Mouse (Mus musculus) left cerebral cortex, adult 8-10 months (tissue): Measurements from ENCODE around the gene Ctdnep1. TPM values are rescaled to one million over a fixed set of nuclear protein-coding genes. Genes with fewer than 3 reads are reported as not detected.

Experiments
- DNase-seq, 2 experiments: peaks; one replicate each; pipeline ENCODE4 v3.0.0; 2022; ENCODE audit warnings: low spot score in 2 of 2
- total RNA-seq, 4 experiments: library from RNA; stranded (reverse); gene quantifications; 2 replicates each; pipeline ENCODE4 v1.2.4; 2022

Gene Ctdnep1
- total RNA-seq, 4 experiments from 2014 or later, result 108 to 126 (median 118) TPM

DNA sequence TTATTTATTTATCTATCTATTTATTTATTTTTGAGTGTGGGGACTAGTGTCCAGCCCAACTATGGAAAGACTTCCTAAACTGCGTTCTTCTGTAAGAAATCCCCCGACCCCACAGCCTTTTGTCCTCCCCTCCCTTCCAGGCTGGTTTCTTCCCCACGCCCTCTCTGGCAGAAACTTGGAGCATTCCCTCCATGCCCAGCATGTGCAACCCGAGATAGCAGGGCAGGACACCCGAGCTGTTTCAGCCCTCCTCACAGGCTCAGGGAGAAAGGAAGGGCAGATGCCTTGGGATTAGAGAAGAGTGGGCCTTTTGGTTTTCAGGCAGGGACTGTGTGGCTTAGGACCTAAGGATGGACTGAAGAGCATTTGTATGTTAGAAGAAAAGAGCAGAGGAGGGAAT is 1.9 kb downstream of the Ctdnep1 start:
- DNase-seq, result no peak

DNA sequence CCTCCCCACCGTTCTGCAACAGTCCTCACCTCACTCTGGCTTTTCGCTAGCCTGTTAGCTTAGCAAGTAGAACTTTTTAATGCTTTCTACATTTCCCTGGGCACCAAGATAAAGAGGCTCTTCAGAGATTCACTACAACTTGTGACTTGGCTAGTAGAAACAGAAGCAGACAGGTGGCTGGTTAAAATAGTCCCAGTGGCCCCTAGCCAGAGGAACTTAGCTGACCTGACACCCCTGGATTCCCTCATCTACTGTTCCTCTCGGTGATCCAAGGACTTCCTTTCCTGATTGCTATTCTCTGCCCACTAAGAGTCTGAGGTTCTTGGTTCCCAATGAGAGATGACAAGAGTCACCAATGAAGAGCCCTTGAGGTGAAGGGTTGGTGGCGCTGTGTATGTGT is 2.4 kb downstream of the Ctdnep1 start:
- no peak for DNase-seq

DNA sequence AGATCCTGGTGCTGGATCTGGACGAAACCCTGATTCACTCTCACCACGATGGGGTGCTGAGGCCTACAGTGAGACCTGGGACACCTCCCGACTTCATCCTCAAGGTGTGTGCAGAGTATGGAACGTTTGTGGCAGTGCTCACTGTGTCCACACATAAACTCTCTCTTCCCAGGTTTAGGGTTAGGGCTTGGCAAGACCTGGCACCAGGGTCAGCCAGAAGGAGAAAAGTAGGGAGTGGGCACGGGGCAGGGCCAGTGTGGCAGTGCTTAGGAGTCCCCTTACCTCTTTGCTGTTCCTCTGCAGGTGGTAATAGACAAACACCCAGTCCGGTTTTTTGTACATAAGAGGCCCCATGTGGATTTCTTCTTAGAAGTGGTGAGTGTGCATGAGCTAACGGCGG is 3.5 kb downstream of the Ctdnep1 start:
- no peak for DNase-seq

DNA sequence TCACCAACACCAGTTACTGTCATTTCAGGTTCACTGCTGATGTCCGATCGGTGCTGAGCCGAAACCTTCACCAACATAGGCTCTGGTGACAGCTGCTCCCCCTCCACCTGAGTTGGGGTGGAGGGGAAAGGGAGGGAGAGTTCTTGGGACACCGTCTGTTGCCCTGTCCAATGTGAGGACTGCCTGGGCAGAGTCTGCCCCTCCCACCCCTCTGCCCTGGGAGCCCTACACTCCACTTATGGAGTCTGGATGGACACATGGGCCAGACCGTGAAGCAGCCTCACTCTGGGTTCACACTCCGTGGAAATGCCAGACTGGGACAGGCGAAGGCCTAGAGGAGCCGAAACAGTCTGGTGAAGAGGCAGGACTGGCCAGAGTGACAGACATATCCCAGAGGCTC is 9.0 kb downstream of the Ctdnep1 start:
- no peak for DNase-seq

DNA sequence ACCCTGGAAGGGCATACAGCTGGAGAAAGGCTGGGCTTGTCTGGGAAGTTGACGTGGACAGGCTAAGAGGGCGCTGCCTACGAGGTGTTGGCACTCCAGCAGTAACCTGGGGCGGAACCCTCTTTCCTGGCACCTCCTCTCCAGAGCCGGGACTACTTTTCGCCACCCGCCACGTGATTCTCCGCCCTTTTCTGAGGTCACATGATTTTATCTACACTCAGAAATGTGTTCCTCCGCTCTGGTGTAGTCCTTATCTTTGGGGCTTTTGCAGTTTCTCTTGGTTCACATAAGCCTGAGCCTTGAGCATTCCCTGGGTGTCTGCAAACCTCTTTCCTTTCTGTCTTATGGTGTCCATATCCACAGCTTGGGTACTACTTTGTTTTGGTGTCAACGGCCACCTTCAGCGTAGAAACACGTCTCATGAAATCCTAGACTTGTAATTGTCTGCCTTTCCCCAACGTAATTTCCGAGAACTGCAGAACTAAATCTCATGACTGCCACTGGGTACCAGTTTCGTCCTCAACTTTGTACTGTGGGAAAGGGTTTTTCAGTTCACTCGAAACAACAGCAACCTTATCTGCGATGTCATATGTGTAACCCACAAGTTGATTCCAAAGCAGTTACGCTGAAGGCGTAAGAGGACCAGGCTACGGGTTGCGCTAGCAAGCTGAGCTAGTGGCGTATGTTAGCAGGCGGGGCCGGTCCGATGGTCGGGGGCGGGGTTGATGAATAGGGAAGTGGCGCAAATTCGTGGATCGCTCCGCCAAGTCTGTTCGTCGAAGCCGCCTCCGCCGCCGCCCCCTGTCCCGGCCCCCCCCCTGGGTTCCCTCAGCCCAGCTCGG is 10.1 kb downstream of the Ctdnep1 start, which contains the start of gene Gabarap:
Gabarap (plus strand) TSS at position 294 of the 842 bp plus-strand sequence.
- peak; percentile 94 to 95 for DNase-seq

DNA sequence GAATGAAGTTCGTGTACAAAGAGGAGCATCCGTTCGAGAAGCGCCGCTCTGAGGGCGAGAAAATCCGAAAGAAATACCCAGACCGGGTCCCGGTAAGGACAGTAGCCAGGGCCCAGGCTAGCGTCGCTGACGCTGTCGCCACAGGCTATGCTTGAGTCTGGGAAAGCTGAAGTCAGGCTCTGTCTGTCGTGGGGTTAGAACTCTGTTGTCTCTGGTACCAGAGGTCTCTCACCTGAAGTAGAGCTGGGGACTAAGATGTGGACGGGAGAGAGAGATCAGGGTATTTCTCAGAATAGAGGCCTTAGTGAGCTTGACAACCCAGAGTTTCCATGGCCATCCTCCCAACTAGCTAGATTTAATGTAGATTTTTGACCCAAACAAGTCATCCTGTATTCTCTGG is 10.8 kb downstream of the Ctdnep1 start:
- no peak for DNase-seq

DNA sequence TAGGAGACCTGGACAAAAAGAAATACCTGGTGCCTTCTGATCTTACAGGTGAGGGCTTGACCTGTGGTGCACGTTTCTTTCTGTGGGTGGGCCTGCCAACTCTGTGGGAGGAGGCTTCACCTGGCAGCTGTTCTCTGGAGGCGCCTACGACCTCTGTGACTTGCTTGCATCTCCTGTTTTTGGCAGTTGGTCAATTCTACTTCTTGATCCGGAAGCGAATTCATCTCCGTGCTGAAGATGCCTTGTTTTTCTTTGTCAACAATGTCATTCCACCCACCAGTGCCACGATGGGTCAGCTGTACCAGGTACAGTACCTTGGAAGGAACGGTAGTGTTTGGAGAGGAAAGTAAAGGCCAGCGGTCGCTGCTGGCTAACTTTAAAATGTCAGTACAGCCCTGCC is 11.4 kb downstream of the Ctdnep1 start:
- no peak for DNase-seq

DNA sequence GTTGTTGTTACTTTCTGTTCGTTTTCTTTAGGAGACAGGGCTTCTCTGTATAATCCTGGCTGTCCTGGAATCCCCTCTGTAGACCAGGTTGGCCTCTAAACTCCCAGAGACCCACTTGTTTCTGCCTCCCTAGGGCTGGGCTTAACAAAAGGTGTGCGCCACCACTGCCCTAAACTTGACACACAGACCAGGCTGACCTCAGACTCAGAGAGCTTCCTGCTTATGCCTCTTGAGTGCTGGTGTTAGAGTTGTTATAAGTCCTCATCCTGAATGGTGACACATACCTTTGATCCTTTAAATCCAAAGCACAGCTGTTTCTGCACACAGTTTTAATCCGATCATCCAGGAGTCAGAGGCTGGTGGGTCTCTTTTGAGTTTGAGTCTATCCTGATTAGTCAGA is 12.0 kb downstream of the Ctdnep1 start:
- DNase-seq, result no peak

DNA sequence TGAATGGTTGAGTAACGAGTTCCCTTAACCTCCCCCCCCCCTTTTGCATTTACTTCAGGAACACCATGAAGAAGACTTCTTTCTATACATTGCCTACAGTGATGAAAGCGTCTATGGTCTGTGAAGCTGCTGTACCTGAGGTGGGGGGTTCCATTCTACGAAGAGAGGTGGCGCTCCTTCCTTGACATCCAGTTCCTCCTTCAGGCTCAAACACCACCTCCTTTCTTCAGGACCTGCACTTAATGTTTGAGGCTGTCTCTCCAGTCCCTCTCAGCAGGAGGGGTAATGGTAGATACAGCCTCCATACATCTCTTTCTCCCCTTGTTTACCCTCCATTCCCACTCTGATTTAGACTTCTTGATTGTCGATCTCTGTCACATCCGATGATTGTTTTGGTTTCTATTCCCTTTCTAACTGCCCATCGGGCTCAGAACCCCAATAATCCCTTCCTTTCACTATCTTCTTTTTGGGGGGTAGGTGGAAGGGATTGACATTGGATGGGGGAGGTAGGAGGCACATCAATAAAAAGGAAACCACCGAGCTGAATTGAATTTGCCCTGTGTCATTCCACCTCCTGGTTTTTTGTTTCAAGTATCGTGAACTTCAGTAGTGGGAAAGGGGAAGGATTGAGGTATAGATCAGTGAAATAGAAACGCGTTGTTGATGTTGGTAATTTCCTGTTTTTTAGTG is 13.6 kb downstream of the Ctdnep1 start:
- no peak for DNase-seq

DNA sequence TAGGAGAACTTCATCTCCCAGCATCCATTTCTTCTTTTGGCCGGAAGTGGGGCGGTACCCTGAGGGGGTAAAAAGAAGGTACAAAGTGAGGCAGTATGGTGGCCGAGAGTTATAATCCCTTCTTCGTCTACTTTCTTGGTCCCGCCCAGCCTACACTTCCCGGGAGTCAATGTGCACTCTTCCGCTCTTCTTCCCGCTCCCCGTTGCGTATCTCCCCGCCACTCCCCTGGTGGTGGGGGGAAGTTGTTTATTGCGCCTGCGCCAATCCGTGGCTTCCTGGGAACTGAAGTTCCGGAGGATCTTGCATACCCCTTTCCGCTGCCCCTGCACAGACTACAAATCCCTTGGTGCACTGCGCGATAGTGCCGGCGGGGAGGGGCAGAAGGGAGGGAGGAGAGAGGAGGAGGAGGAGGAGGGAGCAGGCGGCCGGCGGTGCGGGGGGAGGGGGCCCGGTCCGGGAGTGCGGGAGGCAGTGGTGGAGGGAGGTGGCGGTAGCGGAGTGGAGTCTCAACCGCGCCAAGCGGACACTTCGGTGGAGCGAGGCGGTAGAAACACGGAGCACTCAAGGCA is 14.5 kb downstream of the Ctdnep1 start, which contains the start of gene Phf23:
Phf23 (plus strand) TSS at position 387 of the 570 bp plus-strand sequence.
- peak; percentile 86 to 98 for DNase-seq

DNA sequence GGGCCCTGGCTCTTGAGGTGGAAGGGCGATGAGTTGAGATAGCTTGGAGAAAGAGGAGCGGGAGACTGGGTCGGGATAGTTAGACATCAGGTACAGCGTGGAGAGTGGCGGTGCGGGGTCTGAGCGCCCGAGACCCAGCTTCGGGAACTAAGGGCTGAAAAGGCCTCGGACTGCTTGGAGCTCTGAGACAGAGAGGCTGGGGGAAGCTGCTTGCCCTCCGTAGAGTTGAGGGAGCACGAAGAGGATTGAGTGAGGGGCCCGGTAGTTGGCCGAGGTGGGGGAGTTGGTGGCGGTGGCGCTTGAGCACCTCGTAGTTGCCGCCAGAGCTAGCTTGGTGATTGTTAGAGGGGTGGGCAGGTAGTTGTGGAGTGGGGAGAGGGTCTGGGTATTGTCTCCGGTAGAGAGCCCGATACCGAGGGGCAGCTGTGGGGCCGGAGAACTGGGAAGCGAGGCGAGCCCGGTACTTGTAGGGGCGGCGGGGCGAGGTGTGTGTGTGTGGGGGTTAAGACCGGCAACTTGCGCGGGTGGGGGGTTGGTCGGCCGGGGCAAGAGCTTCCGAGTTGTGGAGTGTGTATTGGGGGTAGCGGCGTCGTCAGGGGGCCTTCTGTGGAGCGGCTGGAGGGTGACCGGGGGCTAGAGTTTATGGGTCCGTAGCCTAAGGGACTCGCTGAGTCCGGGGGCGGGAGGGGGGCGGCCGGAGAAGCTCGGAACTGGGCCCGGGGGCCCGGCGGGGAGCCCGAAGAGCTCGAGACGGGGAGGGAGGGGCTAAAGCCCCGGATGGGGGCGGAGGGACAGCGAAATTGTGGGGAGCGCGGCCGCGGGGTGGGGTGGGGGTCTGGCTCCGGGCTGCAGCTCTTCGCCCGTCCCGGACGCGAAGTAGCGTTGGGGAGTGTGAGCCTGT is 15.5 kb downstream of the Ctdnep1 start:
- DNase-seq, result no peak

DNA sequence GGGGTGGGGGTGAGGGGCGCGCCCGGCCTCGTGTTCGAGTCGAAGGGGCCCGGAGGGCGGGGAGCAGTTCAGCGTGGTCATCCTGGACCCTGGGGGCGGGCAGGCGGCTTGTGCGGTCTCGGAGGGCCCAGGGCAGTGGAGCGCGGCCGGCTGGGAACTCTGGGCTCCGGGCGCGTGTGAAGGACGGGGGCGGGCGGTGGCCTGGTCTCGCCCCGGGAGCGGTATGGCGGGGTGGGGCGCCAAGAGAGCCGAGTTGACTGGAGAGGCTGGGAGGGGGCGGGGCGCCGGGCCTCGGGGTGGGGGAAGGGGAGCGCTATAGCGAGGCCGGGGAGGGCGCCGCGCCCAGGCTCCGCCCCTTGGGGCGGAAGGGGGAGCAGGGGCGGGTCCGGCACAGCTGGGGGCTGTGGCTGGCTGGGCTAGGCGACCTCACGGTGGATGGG is 16.1 kb downstream of the Ctdnep1 start:
- peak in 1 of 2 experiments; percentile 77 for DNase-seq

DNA sequence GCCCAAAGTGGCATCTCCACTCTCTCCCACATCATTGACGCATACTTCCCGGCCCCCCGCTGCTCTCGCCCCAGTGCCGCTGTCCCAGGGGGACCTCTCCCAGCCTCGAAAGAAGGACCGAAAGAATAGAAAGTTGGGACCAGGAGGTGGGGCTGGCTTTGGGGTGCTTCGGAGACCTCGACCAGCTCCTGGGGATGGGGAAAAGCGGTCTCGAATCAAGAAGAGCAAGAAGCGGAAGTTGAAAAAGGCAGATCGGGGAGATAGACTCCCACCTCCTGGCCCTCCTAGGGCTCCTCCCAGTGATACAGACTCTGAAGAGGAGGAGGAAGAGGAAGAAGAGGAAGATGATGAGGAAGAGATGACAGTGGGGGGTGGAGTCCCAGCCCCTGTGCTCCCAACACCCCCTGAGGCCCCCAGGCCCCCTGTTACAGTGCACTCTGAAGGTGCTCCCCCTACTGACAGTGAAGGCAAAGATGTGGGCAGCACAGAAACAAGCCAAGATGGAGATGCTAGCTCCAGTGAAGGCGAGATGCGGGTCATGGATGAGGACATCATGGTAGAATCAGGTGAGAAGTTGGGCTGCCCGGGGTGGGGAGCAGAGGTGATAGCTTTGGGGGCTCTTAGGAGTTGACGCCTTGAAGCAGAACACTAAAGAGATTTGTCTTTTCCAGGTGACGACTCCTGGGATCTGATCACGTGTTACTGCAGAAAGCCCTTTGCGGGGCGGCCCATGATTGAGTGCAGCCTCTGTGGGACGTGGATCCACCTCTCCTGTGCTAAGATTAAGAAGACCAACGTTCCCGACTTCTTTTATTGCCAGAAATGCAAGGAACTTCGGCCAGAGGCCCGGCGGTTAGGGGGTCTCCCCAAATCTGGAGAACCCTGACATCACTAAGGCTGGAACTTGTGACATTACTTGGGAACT is 17.9 kb downstream of the Ctdnep1 start:
- DNase-seq, result no peak

DNA sequence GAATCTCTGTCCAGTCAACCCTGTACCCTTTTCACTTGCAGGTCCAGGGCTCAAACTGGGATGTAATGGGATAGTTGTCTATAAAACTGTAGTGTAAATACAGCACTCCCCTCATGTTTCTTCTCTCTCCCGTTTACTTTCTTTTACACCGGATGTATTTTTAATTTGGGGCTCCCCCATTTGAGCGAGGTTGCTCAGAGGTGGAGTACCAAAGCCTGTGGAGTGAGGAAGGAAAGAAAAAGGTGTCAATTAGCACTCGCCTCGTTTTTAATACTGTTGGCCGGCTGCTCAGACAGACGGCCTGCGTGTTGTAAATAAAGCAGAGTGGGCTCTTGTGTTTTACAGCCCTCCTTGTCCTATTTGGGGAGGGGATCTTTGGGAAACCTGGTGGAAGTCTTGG is 18.7 kb downstream of the Ctdnep1 start:
- DNase-seq, result no peak

DNA sequence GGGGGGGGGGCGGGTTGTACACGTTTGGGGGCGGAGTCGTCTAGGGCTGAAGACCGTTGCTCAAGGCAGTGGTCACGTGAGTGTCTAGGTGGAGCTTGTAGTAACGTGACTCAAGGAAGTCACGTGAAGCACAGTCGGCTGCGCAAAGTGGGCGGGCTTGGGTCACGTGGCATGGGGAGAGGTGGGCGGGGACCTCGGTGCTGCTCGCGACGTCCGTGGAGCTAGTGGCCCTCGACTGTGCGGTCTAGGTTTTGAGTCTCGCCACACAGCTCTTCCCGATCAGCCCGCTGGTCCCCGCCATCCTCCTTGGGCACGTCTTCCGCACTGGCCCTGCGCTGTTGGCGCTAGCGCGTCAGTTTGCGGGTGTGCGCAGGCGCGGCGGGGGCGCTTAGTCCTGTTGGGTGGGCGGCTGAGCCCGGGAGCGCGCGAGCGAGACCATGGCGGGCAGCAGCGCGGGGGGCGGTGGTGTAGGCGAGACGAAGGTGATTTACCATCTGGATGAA is 19.5 kb downstream of the Ctdnep1 start, which contains the start of gene Dvl2:
Dvl2 (plus strand) TSS at position 200 of the 503 bp plus-strand sequence.
- peak; percentile 82 to 93 for DNase-seq

DNA sequence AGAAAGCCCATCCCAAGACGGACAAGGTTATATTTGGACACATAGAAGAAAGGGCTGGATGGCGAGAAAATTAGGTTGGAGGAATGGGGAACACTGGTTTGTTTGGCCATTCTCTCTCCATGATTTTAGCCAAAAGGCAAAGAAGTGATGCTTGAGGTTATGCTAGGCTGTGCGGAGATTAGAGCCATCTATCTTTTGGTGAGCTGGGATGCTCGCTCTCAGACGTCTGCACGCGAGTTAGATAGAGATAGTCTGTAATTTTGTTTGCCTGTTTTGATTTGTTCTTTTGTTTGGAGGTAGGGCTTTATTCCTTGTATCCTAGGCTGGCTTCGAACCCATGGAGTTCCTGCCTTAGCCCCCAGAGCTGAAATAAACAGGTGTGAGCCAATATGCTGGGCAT is 20.2 kb downstream of the Ctdnep1 start:
- no peak for DNase-seq

DNA sequence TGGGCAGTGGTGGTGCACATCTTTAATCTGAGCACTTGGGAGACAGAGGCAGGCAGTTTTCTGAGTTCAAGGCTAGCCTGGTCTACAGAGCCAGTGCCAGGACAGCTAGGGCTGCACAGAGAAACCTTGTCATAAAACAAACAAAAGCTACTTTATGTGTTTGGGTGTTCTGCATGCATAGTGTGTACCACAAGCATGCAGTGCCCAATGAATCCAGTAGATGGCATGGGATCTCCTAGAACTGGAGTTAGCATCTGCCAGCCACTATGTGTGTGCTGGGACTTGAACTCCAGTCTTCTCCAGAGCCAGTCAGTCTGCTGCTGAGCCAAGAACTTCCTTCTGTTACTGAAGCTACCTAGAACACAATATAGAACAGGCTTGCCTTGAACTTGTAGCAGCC is 20.9 kb downstream of the Ctdnep1 start:
- DNase-seq, result no peak

DNA sequence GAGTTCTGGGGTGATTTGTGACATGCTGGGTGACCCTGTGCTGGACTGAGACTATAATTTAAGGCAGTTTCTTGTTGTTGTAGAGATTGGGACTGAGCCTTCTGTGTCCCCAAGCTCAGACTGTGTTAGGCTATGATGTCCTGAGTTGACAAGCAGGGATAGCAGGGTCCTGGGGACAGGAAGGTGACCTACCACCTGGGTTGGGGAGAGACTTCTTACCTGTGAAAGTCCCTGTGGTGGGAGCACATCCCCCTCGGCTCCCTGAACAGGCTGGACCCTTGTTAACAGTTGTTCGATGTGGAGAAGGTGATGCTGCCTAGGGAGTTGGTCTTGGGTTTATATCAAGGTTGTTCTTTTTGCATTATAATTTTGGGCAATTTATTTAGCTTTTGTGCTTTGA is 21.5 kb downstream of the Ctdnep1 start:
- DNase-seq, result no peak

DNA sequence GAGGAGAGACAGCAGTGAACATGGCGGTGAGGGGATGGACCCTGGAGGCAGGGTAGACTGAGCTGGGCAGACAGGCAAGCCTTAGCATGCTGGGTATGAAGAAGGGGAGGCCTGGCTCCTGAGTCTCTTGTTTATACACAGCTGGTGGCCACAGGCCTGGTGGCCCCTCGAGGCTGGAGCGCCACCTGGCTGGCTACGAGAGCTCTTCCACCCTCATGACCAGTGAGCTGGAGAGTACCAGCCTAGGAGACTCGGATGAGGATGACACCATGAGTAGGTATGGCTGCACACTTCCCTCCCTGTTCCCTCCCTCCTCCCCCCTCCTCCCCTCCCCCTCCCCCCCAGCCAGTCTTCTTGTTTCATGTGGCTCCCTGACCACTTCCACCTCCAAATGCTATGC is 24.6 kb downstream of the Ctdnep1 start:
- no peak for DNase-seq

DNA sequence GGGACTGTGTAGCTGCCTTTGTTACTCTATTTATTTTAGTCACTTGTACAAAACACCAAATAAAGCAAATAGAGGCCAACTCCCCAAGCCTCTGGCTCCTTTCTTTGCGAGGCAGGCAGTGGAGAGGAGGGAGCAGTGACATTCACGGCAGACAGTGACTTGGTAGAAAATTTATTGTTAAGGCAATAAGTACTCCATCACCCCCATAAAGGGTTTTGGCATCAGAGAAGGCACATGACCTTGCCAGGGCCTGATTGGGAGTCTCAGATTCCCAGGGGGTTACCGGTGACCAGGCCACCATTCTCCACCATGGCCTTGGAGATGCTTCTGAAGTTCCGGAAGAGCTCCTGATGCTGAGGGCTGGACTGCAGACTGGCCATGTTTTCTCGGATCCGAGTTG is 29.1 kb downstream of the Ctdnep1 start:
- no peak for DNase-seq
